Mouse (Mus musculus): ENCODE measurements around the gene Mical3.

Gene Mical3

GRCm38 (mm10) chr6:121081288-121082093 lies 49.3 kb downstream of the Mical3 start:
- DNase-seq (ENCODE audit: low spot score in 2 of 2), result no peak

- no peak for DNase-seq (ENCODE audit: low spot score in 2 of 2)
Measured at GRCm38 (mm10) chr6:121078175-121078574, 52.6 kb downstream of the Mical3 start.

- peak in 1 of 2 experiments; percentile 48 for DNase-seq (ENCODE audit: low spot score in 2 of 2)
Measured at GRCm38 (mm10) chr6:121076929-121077566, 53.8 kb downstream of the Mical3 start.

GRCm38 (mm10) chr6:121075763-121076162 lies 55.0 kb downstream of the Mical3 start:
- no peak for DNase-seq (ENCODE audit: low spot score in 2 of 2)

GRCm38 (mm10) chr6:121073312-121073711 lies 57.5 kb downstream of the Mical3 start:
- no peak for DNase-seq (ENCODE audit: low spot score in 2 of 2)

- no peak for DNase-seq (ENCODE audit: low spot score in 2 of 2)
Measured at GRCm38 (mm10) chr6:121072615-121073014, 58.2 kb downstream of the Mical3 start.

- DNase-seq (ENCODE audit: low spot score in 2 of 2), result peak in 1 of 2 experiments; percentile 28
Measured at GRCm38 (mm10) chr6:121070584-121071230, 60.1 kb downstream of the Mical3 start.

- DNase-seq (ENCODE audit: low spot score in 2 of 2), result no peak
Measured at GRCm38 (mm10) chr6:121069156-121069555, 61.6 kb downstream of the Mical3 start.

- no peak for DNase-seq (ENCODE audit: low spot score in 2 of 2)
Measured at GRCm38 (mm10) chr6:121068087-121068464, 62.7 kb downstream of the Mical3 start.

GRCm38 (mm10) chr6:121067426-121068086 lies 63.2 kb downstream of the Mical3 start:
- DNase-seq (ENCODE audit: low spot score in 2 of 2), result no peak

- no peak for DNase-seq (ENCODE audit: low spot score in 2 of 2)
Measured at GRCm38 (mm10) chr6:121066761-121067160, 64.0 kb downstream of the Mical3 start.

- DNase-seq (ENCODE audit: low spot score in 2 of 2), result no peak
Measured at GRCm38 (mm10) chr6:121064356-121065015, 66.3 kb downstream of the Mical3 start.

GRCm38 (mm10) chr6:121063771-121064170 lies 67.0 kb downstream of the Mical3 start:
- DNase-seq (ENCODE audit: low spot score in 2 of 2), result no peak

- DNase-seq (ENCODE audit: low spot score in 2 of 2), result peak in 1 of 2 experiments; percentile 50
Measured at GRCm38 (mm10) chr6:121062891-121063408, 67.8 kb downstream of the Mical3 start.

- DNase-seq (ENCODE audit: low spot score in 2 of 2), result no peak
Measured at GRCm38 (mm10) chr6:121058039-121058438, 72.8 kb downstream of the Mical3 start.

- DNase-seq (ENCODE audit: low spot score in 2 of 2), result no peak
Measured at GRCm38 (mm10) chr6:121057181-121057956, 73.4 kb downstream of the Mical3 start.

GRCm38 (mm10) chr6:121055496-121055895 lies 75.3 kb downstream of the Mical3 start:
- DNase-seq (ENCODE audit: low spot score in 2 of 2), result no peak

- DNase-seq (ENCODE audit: low spot score in 2 of 2), result no peak
Measured at GRCm38 (mm10) chr6:121054908-121055307, 75.9 kb downstream of the Mical3 start.

GRCm38 (mm10) chr6:121054340-121054739 lies 76.5 kb downstream of the Mical3 start:
- peak in 1 of 2 experiments; percentile 8 for DNase-seq (ENCODE audit: low spot score in 2 of 2)

- peak in 1 of 2 experiments; percentile 27 for DNase-seq (ENCODE audit: low spot score in 2 of 2)
Measured at GRCm38 (mm10) chr6:121053585-121054112, 77.2 kb downstream of the Mical3 start.

Data from natural killer cell, adult 2 months (primary cell).